Mouse (Mus musculus) stomach, postnatal 0 days (tissue): ENCODE results near the gene Spag17. TPM values are rescaled to one million over a fixed set of nuclear protein-coding genes. Genes with fewer than 3 reads are reported as not detected.
A peak's percentile ranks its signal among the peaks of the same experiment; 100 is the strongest.

ENCODE experiments used
- ATAC-seq: fragments of 200-750 bp; cut with Nextera tagmentation; 2 replicates; pipeline ENCODE4 v1.8.0; 2017; ENCODE audit not compliant: low FRiP score, low TSS enrichment
- DNase-seq: peaks from one replicate; pipeline ENCODE4 v3.0.0-alpha.2; 2016; ENCODE audit warnings: low spot score
- H3K27ac ChIP-seq: fragments of 300-500 bp; sonication (generic); replicated peaks from 2 replicates; pipeline ENCODE4 v1.5.1; 2014; ENCODE audit warnings: mild to moderate bottlenecking, control low read depth
- H3K27me3 ChIP-seq: fragments of 300-500 bp; sonication (generic); 2 replicates; pipeline ENCODE4 v1.6.1; 2014; ENCODE audit warnings: low read length; ENCODE audit not compliant: control insufficient read depth, insufficient read depth
- H3K36me3 ChIP-seq: fragments of 300-500 bp; sonication (generic); 2 replicates; pipeline ENCODE4 v1.6.1; 2014; ENCODE audit warnings: low read length, mixed read lengths; ENCODE audit not compliant: control insufficient read depth, insufficient read depth
- H3K4me1 ChIP-seq: fragments of 300-500 bp; sonication (generic); replicated peaks from 2 replicates; pipeline ENCODE4 v1.6.1; 2014; ENCODE audit warnings: antibody characterized with exemption; ENCODE audit not compliant: control insufficient read depth, insufficient read depth
- H3K4me2 ChIP-seq: fragments of 300-500 bp; sonication (generic); replicated peaks from 2 replicates; pipeline ENCODE4 v1.6.1; 2014; ENCODE audit warnings: low read depth, mild to moderate bottlenecking, control low read depth, moderate library complexity
- H3K4me3 ChIP-seq: fragments of 300-500 bp; sonication (generic); 2 replicates; pipeline ENCODE4 v1.5.1; 2014; ENCODE audit warnings: low read depth, low read length, control low read depth
- H3K9ac ChIP-seq: fragments of 300-500 bp; sonication (generic); 2 replicates; pipeline ENCODE4 v1.6.1; 2014; ENCODE audit warnings: mild to moderate bottlenecking, low read length, control low read depth, mixed read lengths
- H3K9me3 ChIP-seq: fragments of 300-500 bp; sonication (generic); 2 replicates; pipeline ENCODE4 v1.6.1; 2016; ENCODE audit warnings: low read length; ENCODE audit not compliant: control insufficient read depth
- CTCF ChIP-seq: IDR thresholded peaks from 2 replicates; pipeline ENCODE4 v1.5.1; 2016; ENCODE audit warnings: antibody characterized with exemption, low read depth, mild to moderate bottlenecking, moderate library complexity
- EP300 ChIP-seq: optimal IDR thresholded peaks from 2 replicates; pipeline ENCODE3; 2016; ENCODE audit warnings: antibody characterized with exemption
- WGBS: fragments of 180-500 bp; shearing (Covaris S2); extraction: QIAGEN DNeasy Blood & Tissue Kit; methylation state at CpG from one replicate; pipeline ENCODE4 v1.1.7; 2014; 5-methylcytosine and 5-hydroxymethylcytosine counted together
- polyA plus RNA-seq: library from polyadenylated mRNA; unstranded; fragments of >200 nt; fragmentation: Nextera tagmentation; extraction: Ambion mirVana; gene quantifications from 2 replicates; pipeline ENCODE4 v1.2.1, GENCODE M21; 2015

Gene Spag17
- polyA plus RNA-seq = 0.05 TPM in 1 of 2 replicates, not detected in the other

- Histone ChIP-seq H3K4me3 (no peak within 1 kb of the TSS), H3K27me3 (no peaks in the 10 kb centered on the region), H3K9me3 (no peaks in the 10 kb centered on the region), H3K4me1 (no peaks in the 10 kb centered on the region), H3K4me2 (no peak within 1 kb of the TSS; the same call in 1 of the 2 replicates), H3K36me3 (no peaks in the 10 kb centered on the region), H3K27ac (no peak within 1 kb of the TSS), H3K9ac (no peak within 1 kb of the TSS)
- WGBS = 23% methylated on average over 16 of the region's 16 CpGs
- DNase-seq = peak; percentile 58
- TF ChIP-seq CTCF = no peak
- TF ChIP-seq EP300 = no peak
- peak; percentile 47; the same call in 1 of the 2 replicates for ATAC-seq
These were observed at the start of gene Spag17 for GRCm38 (mm10) chr3:99885187-99885811. Spag17 (plus strand) TSS chr3:99885406.

GRCm38 (mm10) chr3:99842333-99842732 lies 42.9 kb upstream of the Spag17 start:
- H3K27ac ChIP-seq = no peak overlapping the region
- no peak overlapping the region for H3K4me3 ChIP-seq
- no peaks in the 10 kb centered on the region for H3K9me3 ChIP-seq
- H3K4me1 ChIP-seq = no peaks in the 10 kb centered on the region
- TF ChIP-seq CTCF = no peak
- TF ChIP-seq EP300 = no peak
- H3K36me3 ChIP-seq = no peaks in the 10 kb centered on the region
- no peak for ATAC-seq
- H3K9ac ChIP-seq = no peak overlapping the region
- WGBS = 33% methylated on average over 2 of the region's 2 CpGs
- no peak overlapping the region for H3K4me2 ChIP-seq
- H3K27me3 ChIP-seq = no peaks in the 10 kb centered on the region
- DNase-seq = no peak

- H3K9ac ChIP-seq = no peak overlapping the region
- H3K9me3 ChIP-seq = no peaks in the 10 kb centered on the region
- WGBS = 68% methylated on average over 3 of the region's 3 CpGs
- H3K27ac ChIP-seq = no peak overlapping the region
- H3K4me3 ChIP-seq = no peak overlapping the region
- TF ChIP-seq CTCF (no peak), EP300 (no peak)
- H3K4me2 ChIP-seq = no peak overlapping the region
- DNase-seq = no peak
- H3K36me3 ChIP-seq = no peaks in the 10 kb centered on the region
- no peaks in the 10 kb centered on the region for H3K27me3 ChIP-seq
- no peak for ATAC-seq
- no peaks in the 10 kb centered on the region for H3K4me1 ChIP-seq
These were observed 42.4 kb upstream of the Spag17 start for GRCm38 (mm10) chr3:99842808-99843207.

- TF ChIP-seq CTCF (no peak), EP300 (no peak)
- no peaks in the 10 kb centered on the region for H3K27me3 ChIP-seq
- ATAC-seq (no peak), DNase-seq (no peak)
- no peak overlapping the region for H3K9ac ChIP-seq
- H3K4me2 ChIP-seq = no peak overlapping the region
- H3K36me3 ChIP-seq = no peaks in the 10 kb centered on the region
- no peaks in the 10 kb centered on the region for H3K4me1 ChIP-seq
- no peaks in the 10 kb centered on the region for H3K9me3 ChIP-seq
- no peak overlapping the region for H3K4me3 ChIP-seq
- H3K27ac ChIP-seq = no peak overlapping the region
- WGBS = 79% methylated on average over 6 of the region's 6 CpGs
These were observed 42.0 kb upstream of the Spag17 start for GRCm38 (mm10) chr3:99843233-99843632.

- Histone ChIP-seq H3K9ac (no peak overlapping the region), H3K4me2 (no peak overlapping the region), H3K27me3 (no peaks in the 10 kb centered on the region), H3K4me3 (no peak overlapping the region), H3K4me1 (no peaks in the 10 kb centered on the region), H3K36me3 (no peaks in the 10 kb centered on the region), H3K27ac (no peak overlapping the region), H3K9me3 (no peaks in the 10 kb centered on the region)
- TF ChIP-seq EP300 = no peak
- TF ChIP-seq CTCF = no peak
- DNase-seq (no peak), ATAC-seq (no peak)
- WGBS = 54% methylated on average over 7 of the region's 7 CpGs
These were observed 34.3 kb upstream of the Spag17 start for GRCm38 (mm10) chr3:99850926-99851325.

- H3K9me3 ChIP-seq = no peaks in the 10 kb centered on the region
- DNase-seq (no peak), ATAC-seq (no peak)
- H3K4me1 ChIP-seq = no peaks in the 10 kb centered on the region
- H3K36me3 ChIP-seq = no peaks in the 10 kb centered on the region
- no peak overlapping the region for H3K27ac ChIP-seq
- H3K4me2 ChIP-seq = no peak overlapping the region
- H3K9ac ChIP-seq = no peak overlapping the region
- WGBS = 84% methylated on average over 3 of the region's 3 CpGs
- no peaks in the 10 kb centered on the region for H3K27me3 ChIP-seq
- TF ChIP-seq CTCF = no peak
- TF ChIP-seq EP300 = no peak
- no peak overlapping the region for H3K4me3 ChIP-seq
These were observed 30.6 kb upstream of the Spag17 start for GRCm38 (mm10) chr3:99854595-99854994.
